Mouse (Mus musculus): Measurements from ENCODE around the gene Sept1.

- TF ChIP-seq CTCF (IDR thresholded peaks at IDR 0.05; ENCODE audit: borderline replicate concordance, insufficient read depth, low read depth, low read length) = no peak
- no peak for TF ChIP-seq POLR2A (IDR thresholded peaks at IDR 0.05; ENCODE audit: borderline replicate concordance, insufficient read depth, low read length)
Observed at GRCm38 (mm10) chr7:127231376-127231775, 1.6 kb downstream of the Sept1 start.

All from cerebellum, adult 2 months (tissue).